Mouse (Mus musculus) adrenal gland, adult 8-10 months (tissue): ENCODE data around the gene Stxbp6. TPM values are rescaled to one million over a fixed set of nuclear protein-coding genes. Genes with fewer than 3 reads are reported as not detected.
"Not testable (repeated sequence)": the region's sequence is repeated elsewhere in the genome, so short reads cannot be mapped to it uniquely, and the experiment has no call there.

Experiments used
- DNase-seq: peaks from one replicate; pipeline ENCODE4 v3.0.0; 2022
- total RNA-seq, 4 experiments: library from RNA; stranded (reverse); gene quantifications; 2 replicates each; pipeline ENCODE4 v1.2.4; 2022

Gene Stxbp6
- total RNA-seq, 4 experiments from 2014 or later: 12.7 to 25.0 (median 16.6) TPM

- no peak for DNase-seq
Measured at GRCm38 (mm10) chr12:45053319-45053718, 21.2 kb downstream of the Stxbp6 start.

- no peak for DNase-seq
Measured at GRCm38 (mm10) chr12:45052860-45053259, 21.6 kb downstream of the Stxbp6 start.

DNA sequence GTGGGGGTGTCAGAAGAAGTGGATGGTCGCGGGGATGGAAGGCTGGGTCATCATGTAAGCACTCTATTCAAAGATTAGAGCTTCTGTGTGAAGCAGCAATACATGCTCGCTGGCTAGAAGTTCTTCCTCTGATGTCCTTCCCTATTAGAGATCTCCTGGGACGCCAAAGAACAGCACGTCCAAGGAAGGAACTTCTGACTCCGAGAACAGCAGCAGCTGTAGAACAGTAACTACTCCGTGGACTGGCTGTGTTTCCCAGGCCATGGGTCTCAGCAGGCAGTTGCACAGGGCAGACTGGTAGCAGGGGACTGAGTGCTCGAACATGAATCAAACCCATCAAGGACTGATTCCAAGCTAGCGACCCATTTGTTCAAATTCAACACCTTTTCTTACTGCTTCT lies 24.6 kb downstream of the Stxbp6 start:
- no peak for DNase-seq

DNA sequence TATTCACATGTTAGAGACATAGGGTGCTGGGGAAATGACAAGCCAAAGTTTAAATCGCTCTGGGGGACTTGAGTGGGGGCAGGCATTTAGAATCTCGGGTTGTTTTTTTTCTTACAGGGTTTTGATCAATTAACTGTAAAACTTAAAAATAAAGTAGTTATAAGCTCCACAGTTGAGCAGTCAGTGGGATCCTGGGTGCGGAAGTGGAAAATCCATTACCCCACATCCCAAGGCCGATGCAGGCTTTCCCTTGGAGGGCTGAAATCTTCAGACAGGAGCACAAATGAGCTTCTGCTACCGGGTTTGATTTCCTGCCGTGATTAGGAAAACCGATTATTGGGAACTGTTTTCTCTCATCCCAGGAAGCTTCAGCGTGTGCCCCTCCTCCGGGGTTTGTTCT lies 26.8 kb downstream of the Stxbp6 start:
- DNase-seq: not testable (repeated sequence)

- no peak for DNase-seq
Measured at GRCm38 (mm10) chr12:45047172-45047571, 27.3 kb downstream of the Stxbp6 start.

- no peak for DNase-seq
Measured at GRCm38 (mm10) chr12:45044581-45044980, 29.9 kb downstream of the Stxbp6 start.

DNA sequence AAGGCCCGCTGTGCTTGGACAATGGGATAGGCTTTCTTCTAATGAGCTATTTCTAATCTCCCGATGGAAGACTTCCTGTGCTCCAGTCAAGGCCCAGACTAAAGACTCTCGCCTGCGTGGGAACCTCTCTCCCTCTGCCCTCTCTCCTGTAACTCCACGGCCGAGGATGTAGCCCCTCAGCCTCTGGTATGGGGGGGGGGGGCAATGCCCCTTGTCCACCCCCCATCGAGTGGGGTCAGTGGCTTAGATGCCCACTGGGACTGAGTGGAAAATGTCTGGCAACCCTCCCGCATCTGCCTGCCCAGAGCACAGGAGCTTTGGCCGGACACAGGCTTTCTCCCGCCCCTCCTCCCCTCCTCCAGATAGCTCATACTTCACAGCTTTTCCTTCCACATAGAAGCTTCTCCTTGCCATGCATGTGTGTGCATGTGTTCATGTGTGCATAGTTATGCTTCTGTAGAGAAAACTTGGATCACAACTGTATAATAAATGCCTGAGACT lies 31.9 kb downstream of the Stxbp6 start:
- DNase-seq: no peak

GRCm38 (mm10) chr12:45037496-45037895 lies 37.0 kb downstream of the Stxbp6 start:
- no peak for DNase-seq

DNA sequence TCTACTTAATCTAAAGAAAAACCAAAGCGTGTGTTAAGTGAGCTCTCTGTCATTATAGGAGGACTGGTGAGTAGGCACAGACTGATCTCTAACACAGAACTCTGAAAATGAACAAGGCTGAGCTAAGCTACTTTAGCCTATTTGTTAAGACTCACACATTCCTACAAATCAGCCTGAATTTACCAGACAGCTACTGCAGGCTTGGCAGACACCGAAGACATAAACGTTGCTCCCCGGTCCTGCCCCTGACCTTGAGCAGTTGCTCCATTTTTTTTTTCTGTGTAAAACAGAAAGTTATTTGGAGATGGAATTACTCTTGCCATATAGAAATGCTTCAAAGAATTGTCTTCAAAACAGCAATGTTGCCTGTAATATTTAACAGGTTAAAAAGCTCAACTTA lies 37.4 kb downstream of the Stxbp6 start:
- no peak for DNase-seq

DNA sequence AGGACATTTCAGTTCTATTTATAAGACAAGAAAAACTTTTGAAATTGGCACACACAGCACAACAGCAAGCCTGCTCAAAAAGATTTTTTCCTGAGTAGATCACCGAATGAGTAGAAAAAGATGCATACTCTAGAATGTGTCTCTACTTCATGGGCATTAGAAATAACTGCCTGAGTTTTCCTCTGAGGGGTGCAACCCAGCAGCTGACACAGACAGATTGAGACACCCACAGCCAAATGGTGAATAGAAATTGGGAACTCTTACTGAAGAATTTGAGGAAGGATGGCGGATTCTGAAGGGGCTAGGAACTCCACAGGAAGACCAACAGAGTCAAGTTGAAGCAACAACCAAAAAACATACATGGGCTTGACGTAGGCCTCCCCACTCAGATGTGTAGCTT lies 43.8 kb downstream of the Stxbp6 start:
- no peak for DNase-seq

DNA sequence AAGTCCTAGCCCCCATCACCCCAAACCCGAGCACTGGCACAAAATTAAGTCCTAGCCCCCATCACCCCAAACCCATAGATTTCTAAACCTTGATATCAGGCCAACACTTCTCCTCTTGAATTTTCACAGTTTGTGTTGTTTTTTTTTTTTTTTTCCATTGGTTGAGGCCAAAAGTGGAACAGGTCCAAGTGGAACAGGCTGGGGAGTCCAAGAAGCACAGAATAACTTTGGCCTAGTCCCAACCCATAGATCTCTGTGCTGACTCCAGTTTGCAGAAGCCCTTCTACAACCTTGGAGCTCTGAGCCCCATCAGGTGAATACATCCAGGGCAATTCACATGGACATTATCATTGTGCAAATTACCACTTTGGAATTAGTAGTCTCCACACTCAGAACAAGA lies 48.2 kb downstream of the Stxbp6 start:
- DNase-seq: no peak

DNA sequence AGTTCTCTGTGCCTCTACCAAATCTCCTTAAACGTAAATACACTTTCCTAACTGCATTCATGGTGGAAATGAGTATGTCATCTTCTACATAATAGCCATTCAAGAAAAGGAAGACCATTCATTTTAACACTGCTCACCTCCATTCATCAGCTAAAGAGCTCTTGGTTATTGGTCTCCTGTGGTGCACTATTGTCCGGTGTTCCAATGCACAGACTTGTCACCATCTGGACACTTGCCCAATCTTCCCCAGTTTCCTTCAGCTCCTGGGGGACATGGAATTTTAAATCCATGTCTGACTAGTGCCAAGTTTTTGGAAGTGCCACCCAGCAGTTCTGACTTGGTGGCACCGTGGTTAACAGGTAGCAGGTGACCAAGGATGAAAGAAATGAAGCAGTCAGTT lies 54.5 kb downstream of the Stxbp6 start:
- DNase-seq: no peak

DNA sequence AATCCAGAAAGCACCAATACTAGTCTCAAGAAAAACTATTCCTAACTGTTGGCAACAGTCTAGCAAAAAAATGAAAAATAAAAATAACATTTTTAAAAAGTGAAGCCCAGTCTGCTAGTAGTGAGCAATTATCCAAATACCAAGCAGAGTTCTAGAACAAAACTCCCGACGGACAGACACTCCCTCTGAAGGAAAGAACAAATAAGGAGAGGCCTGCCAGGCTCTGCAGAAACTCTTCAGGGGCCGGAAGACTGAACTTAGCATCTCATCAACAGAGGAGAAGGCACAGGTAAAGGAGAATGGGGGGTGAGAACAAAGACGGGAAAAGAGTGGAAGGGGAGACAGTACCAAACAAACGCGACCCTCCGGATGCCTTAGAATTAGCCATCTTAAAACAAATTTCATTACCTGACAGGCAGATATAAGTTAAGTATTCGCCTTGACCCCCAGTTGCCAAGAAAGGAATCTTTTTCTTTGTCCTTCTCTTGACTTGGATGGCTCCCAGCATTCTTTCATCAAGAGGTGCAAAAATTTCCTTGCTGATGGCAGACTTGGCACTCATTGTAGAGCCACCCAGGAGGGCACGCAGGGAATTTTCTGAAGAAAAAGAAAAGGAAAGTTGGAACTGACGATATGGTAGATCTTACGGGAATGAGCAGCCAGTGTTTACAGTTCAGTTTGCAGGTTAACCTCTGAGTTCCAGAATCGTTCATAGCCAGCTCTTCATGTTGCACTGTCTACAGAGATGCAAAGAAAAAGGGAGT lies 55.3 kb downstream of the Stxbp6 start:
- no peak for DNase-seq

DNA sequence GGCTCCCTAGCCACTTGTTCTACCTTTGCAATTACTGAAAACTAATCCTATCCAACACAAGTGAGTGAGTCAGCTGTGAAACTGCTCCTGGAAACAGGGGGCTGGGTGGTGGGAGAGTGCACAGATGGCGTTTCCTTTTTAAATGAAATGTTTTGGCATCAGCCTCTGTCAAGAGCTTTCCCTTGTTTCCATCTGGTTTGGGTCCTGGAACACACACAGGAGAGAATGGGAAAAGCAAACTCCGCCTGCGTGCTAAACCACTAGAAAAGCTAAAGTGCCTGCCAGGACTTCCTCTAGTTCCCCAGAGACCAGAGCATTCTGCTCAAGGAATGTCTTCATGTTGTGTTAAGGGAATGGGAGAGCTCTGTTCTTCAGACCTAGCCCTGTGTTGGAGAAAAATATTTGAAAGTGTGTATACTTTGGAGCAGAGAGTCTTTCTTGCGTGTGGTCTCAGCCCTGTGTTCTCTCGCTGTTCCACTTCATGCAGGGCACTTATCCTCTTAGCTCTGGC lies 61.2 kb downstream of the Stxbp6 start:
- peak; percentile 12 for DNase-seq

DNA sequence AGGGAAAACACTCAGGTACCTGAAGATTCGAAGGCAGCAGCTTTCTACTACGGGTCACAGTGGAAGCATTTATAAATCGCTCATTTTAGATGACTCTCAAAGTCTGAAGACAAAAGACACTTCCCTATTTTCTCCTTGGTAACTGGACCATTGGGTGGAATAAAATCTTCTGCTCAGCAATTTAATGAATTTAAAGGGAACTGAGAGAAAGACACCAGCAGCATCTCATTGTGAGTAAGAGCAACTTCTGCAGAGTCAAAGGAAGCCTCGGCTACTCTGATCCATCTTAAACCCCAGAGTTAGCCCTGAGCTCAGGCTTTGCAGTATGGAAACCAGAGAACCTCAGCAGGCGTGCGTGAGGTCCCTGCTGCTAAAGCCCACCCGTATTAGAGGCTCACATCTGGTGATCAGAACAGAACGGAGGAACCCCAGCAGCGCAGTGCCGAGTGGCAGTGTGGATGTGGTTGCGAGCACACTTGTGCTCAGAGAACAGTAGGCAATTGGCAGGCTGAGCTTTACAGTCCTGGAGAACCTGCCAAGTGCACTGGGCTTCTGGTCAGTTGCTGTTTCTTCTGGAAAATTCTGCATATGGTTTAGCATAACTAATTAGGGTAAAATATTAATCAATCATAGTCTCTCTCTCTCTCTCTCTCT lies 62.9 kb downstream of the Stxbp6 start:
- no peak for DNase-seq

DNA sequence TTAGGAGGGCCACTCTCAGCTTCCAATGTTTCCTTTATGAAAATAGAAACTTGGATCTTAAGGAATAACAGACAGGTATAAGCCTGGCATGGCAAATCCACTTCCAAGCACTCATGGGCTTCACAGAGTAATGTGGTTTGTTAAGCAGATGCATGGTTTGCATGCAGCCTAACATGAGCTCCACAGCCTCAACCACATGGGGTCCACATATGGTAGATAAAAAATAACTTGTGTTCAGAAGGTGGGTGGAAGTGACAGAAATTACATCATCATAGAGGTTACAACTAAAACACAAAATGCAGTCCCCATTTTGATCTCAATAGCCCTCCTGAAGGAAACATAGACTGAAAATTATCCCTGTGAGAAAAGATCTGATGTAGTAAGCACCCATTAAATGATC lies 63.5 kb downstream of the Stxbp6 start:
- no peak for DNase-seq

DNA sequence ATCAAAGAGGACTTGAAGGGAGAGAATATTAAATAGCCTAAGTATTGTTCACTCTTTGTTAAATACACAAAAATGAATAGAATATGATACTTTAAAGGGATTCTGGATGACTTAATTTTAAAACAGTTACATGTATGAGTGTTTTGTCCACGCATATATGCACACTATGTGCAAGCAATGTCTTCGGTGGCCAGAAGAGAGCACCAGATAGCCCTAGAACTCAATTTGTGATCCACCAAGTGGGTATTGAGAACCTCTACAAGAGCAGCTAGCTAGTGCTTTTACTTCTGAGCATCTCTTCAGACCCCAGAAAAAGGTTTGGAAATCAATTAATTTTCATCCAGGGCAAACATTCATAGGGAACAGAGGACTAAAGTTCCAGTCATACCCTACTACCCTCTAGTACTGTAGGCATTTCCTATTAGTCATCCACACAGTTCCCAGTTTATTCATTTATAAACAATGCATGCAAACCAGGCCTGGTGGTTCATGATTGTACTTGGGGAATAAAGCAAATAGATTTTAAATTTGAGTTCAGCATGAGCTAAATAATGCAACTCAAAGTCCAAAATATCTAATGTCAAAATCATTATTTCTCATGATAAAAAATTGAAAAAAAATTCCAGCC lies 64.4 kb downstream of the Stxbp6 start:
- DNase-seq: no peak

- no peak for DNase-seq
Measured at GRCm38 (mm10) chr12:45006569-45006968, 67.9 kb downstream of the Stxbp6 start.

DNA sequence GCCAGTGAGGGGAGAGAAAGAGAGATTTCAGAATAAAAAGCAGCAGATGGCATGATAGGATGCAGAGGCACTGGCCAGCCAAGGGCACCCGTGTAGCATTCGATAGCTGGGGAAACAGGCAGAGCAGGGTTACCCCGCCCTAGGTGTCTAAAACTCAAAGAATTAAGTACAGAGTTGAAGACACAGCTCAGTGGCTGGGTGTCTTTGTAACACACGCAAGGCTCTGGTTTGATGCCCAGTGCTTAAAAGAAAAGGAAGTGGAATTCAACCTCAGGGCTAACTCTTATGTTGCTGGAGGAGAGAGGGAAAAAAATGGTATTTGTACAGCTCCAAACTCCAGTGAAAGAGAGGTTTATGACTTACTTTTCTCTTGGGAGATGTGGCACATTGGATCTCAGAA lies 68.5 kb downstream of the Stxbp6 start:
- no peak for DNase-seq

GRCm38 (mm10) chr12:45001996-45002395 lies 72.5 kb downstream of the Stxbp6 start:
- DNase-seq: no peak

- no peak for DNase-seq
Measured at GRCm38 (mm10) chr12:44997422-44997821, 77.1 kb downstream of the Stxbp6 start.

- DNase-seq: no peak
Measured at GRCm38 (mm10) chr12:44996897-44997296, 77.6 kb downstream of the Stxbp6 start.

- DNase-seq: no peak
Measured at GRCm38 (mm10) chr12:44996274-44996673, 78.2 kb downstream of the Stxbp6 start.
